Mouse (Mus musculus): ENCODE data around the gene Alkbh2. TPM values are rescaled to one million over a fixed set of nuclear protein-coding genes. Genes with fewer than 3 reads are reported as not detected.

Gene Alkbh2
- total and polyA plus RNA-seq, 3 experiments = 15.2 to 22.6 TPM; not detected in 1

GRCm38 (mm10) chr5:114077009-114077408 is 51.0 kb downstream of the Alkbh2 start:
- Histone ChIP-seq H3K9me3 (replicated peaks; ENCODE audit: insufficient read depth, low read length) (no peaks in the 10 kb centered on the region), H3K79me2 (ENCODE audit: control insufficient read depth, insufficient read depth, low read length, poor library complexity) (no peaks in the 10 kb centered on the region)

More at GRCm38 (mm10) chr5:114077009-114077408, 51.0 kb downstream of the Alkbh2 start:
- Histone ChIP-seq H3K9ac (ENCODE audit: control insufficient read depth, low read depth, low read length, poor library complexity, severe bottlenecking) (no peak overlapping the region), H3K36me3 (ENCODE audit: control insufficient read depth in 1 of 2, insufficient read depth in 2 of 2, low read length in 2 of 2) (no peaks in the 10 kb centered on the region), H3K4me1 (ENCODE audit: control insufficient read depth in 1 of 2, insufficient read depth in 2 of 2, low read length in 2 of 2) (no peaks in the 10 kb centered on the region), H3K4me3 (ENCODE audit: control insufficient read depth in 1 of 2, insufficient read depth in 1 of 2, low read depth in 2 of 2, low read length in 2 of 2) (no peak overlapping the region), H3K27ac (ENCODE audit: control insufficient read depth, low read depth, low read length) (no peak overlapping the region), H3K27me3 (ENCODE audit: control insufficient read depth in 1 of 2, insufficient read depth in 2 of 2, low read length in 2 of 2) (0 out of 4 replicates have a peak, but pooled peaks cover 0 to 1% of the 10 kb centered on the region in 2 experiments)
- no peak for DNase-seq (ENCODE audit: low read depth, low spot score)
- no peak for TF ChIP-seq BHLHE40 (IDR thresholded peaks at IDR 0.05; ENCODE audit: borderline replicate concordance, low read depth, low read length)
- no peak for TF ChIP-seq MYB (IDR thresholded peaks at IDR 0.05; ENCODE audit: low read depth, low read length)
- TF ChIP-seq HCFC1 (IDR thresholded peaks at IDR 0.05; ENCODE audit: low read depth, low read length) = no peak
- TF ChIP-seq RCOR1 (IDR thresholded peaks at IDR 0.05; ENCODE audit: low read depth, low read length) = no peak
- TF ChIP-seq CHD1 (IDR thresholded peaks at IDR 0.05; ENCODE audit: low read depth, low read length) = no peak
- TF ChIP-seq MXI1 (IDR thresholded peaks at IDR 0.05; ENCODE audit: low read depth, low read length) = no peak
- TF ChIP-seq ELF1 (IDR thresholded peaks at IDR 0.05; ENCODE audit: low read depth, low read length) = no peak
- no peak for TF ChIP-seq CHD2 (IDR thresholded peaks at IDR 0.05; ENCODE audit: low read length)
- TF ChIP-seq ZNF384 (IDR thresholded peaks at IDR 0.05; ENCODE audit: low read depth, low read length) = no peak
- no peak for TF ChIP-seq ETS1 (IDR thresholded peaks at IDR 0.05; ENCODE audit: low read depth, low read length)
- TF ChIP-seq ZKSCAN1 (IDR thresholded peaks at IDR 0.05; ENCODE audit: low read depth, low read length) = no peak
- no peak for TF ChIP-seq GATA1 (IDR thresholded peaks at IDR 0.05; ENCODE audit: low read depth, low read length)
- TF ChIP-seq SIN3A (IDR thresholded peaks at IDR 0.05; ENCODE audit: low read length) = no peak
- no peak for TF ChIP-seq NELFE (IDR thresholded peaks at IDR 0.05; ENCODE audit: low read depth, low read length)
- TF ChIP-seq GABPA (IDR thresholded peaks at IDR 0.05; ENCODE audit: low read depth, low read length) = no peak
- no peak for TF ChIP-seq SMC3 (IDR thresholded peaks at IDR 0.05; ENCODE audit: low read depth, low read length)

Other genes starting within 250 kb of the Alkbh2 start
- 103 TPM in 2 replicates for gene Coro1c, start 219.5 kb downstream of the Alkbh2 start, total RNA-seq (2012; rRNA removed)
- gene Coro1c, start 219.5 kb downstream of the Alkbh2 start, polyA plus RNA-seq (2012; ENCODE audit: insufficient read depth in 1 of 2, insufficient read length in 2 of 2, low read depth in 1 of 2, low replicate concordance in 2 of 2, missing spikeins in 1 of 2) = 100 to 1,000 TPM in 1 of 2 experiments, 10 to 100 TPM in 1; 77.3 to 158 TPM
- gene Ssh1, start 134.3 kb downstream of the Alkbh2 start, total RNA-seq (2012; rRNA removed) = 2.3 and 4.0 TPM in 2 replicates
- gene Ssh1, start 134.3 kb downstream of the Alkbh2 start, polyA plus RNA-seq (2012; ENCODE audit: insufficient read depth in 1 of 2, insufficient read length in 2 of 2, low read depth in 1 of 2, low replicate concordance in 2 of 2, missing spikeins in 1 of 2) = 1 to 10 TPM in 1 of 2 experiments, not detected in 1; 6.8 TPM
- gene Dao, start 124.5 kb downstream of the Alkbh2 start, total RNA-seq (2012; rRNA removed) = not detected in 2 replicates
- under 1 TPM in 1 of 2 experiments, not detected in 1; 0.04 TPM for gene Dao, start 124.5 kb downstream of the Alkbh2 start, polyA plus RNA-seq (2012; ENCODE audit: insufficient read depth in 1 of 2, insufficient read length in 2 of 2, low read depth in 1 of 2, low replicate concordance in 2 of 2, missing spikeins in 1 of 2)
- gene Usp30, start 62.8 kb downstream of the Alkbh2 start, total RNA-seq (2012; rRNA removed) = 11.9 and 12.8 TPM in 2 replicates
- 10 to 100 TPM in 1 of 2 experiments, not detected in 1; 21.1 TPM for gene Usp30, start 62.8 kb downstream of the Alkbh2 start, polyA plus RNA-seq (2012; ENCODE audit: insufficient read depth in 1 of 2, insufficient read length in 2 of 2, low read depth in 1 of 2, low replicate concordance in 2 of 2, missing spikeins in 1 of 2)
- not detected in 2 replicates for gene Svop, start 36.6 kb downstream of the Alkbh2 start, total RNA-seq (2012; rRNA removed)
- gene Svop, start 36.6 kb downstream of the Alkbh2 start, polyA plus RNA-seq (2012; ENCODE audit: insufficient read depth in 1 of 2, insufficient read length in 2 of 2, low read depth in 1 of 2, low replicate concordance in 2 of 2, missing spikeins in 1 of 2) = not detected
- 19.6 and 22.1 TPM in 2 replicates for gene Ung, start 2.2 kb upstream of the Alkbh2 start, total RNA-seq (2012; rRNA removed)
- 10 to 100 TPM in 1 of 2 experiments, not detected in 1; 62.2 TPM for gene Ung, start 2.2 kb upstream of the Alkbh2 start, polyA plus RNA-seq (2012; ENCODE audit: insufficient read depth in 1 of 2, insufficient read length in 2 of 2, low read depth in 1 of 2, low replicate concordance in 2 of 2, missing spikeins in 1 of 2)
- 1.9 and 2.0 TPM in 2 replicates for gene Acacb, start 18.3 kb upstream of the Alkbh2 start, total RNA-seq (2012; rRNA removed)
- gene Acacb, start 18.3 kb upstream of the Alkbh2 start, polyA plus RNA-seq (2012; ENCODE audit: insufficient read depth in 1 of 2, insufficient read length in 2 of 2, low read depth in 1 of 2, low replicate concordance in 2 of 2, missing spikeins in 1 of 2) = 1 to 10 TPM in 1 of 2 experiments, not detected in 1; 5.3 TPM
- gene Foxn4, start 145.6 kb upstream of the Alkbh2 start, total RNA-seq (2012; rRNA removed) = not detected in 2 replicates
- gene Foxn4, start 145.6 kb upstream of the Alkbh2 start, polyA plus RNA-seq (2012; ENCODE audit: insufficient read depth in 1 of 2, insufficient read length in 2 of 2, low read depth in 1 of 2, low replicate concordance in 2 of 2, missing spikeins in 1 of 2) = under 1 TPM in 1 of 2 experiments, not detected in 1; 0.07 TPM
- gene Myo1h, start 160.9 kb upstream of the Alkbh2 start, total RNA-seq (2012; rRNA removed) = 4.1 and 4.6 TPM in 2 replicates
- under 1 TPM in 1 of 2 experiments, not detected in 1; 0.33 TPM for gene Myo1h, start 160.9 kb upstream of the Alkbh2 start, polyA plus RNA-seq (2012; ENCODE audit: insufficient read depth in 1 of 2, insufficient read length in 2 of 2, low read depth in 1 of 2, low replicate concordance in 2 of 2, missing spikeins in 1 of 2)

All from MEL (cell line).